Mouse (Mus musculus): ENCODE data around the gene Cbx6. TPM values are rescaled to one million over a fixed set of nuclear protein-coding genes. Genes with fewer than 3 reads are reported as not detected.
"Not testable (repeated sequence)": the region's sequence is repeated elsewhere in the genome, so short reads cannot be mapped to it uniquely, and the experiment has no call there.

Cbx6 gene
- polyA plus RNA-seq, 1 experiment from 2014 or later = 50.4 TPM

GRCm38 (mm10) chr15:79828366-79829035 lies 6.0 kb downstream of the Cbx6 start:
- WGBS = 58% methylated on average over 46 of the region's 46 CpGs

GRCm38 (mm10) chr15:79827778-79828210 lies 6.7 kb downstream of the Cbx6 start:
- no peak overlapping the region for H3K27ac ChIP-seq
- no peak overlapping the region for H3K4me3 ChIP-seq (replicated peaks)
- H3K9me3 ChIP-seq (replicated peaks) = no peaks in the 10 kb centered on the region
- H3K4me2 ChIP-seq = no peak overlapping the region
- 81% methylated on average over 11 of the region's 11 CpGs for WGBS
- peaks cover 80% of the 10 kb centered on the region for H3K4me1 ChIP-seq
- no peak for ATAC-seq (replicated peaks; ENCODE audit: low FRiP score)
- H3K27me3 ChIP-seq = no peaks in the 10 kb centered on the region
- no peak overlapping the region for H3K9ac ChIP-seq
- peaks cover 49% of the 10 kb centered on the region for H3K36me3 ChIP-seq

More at GRCm38 (mm10) chr15:79828366-79829035, 6.0 kb downstream of the Cbx6 start:
- no peak for ATAC-seq (replicated peaks; ENCODE audit: low FRiP score)
- Histone ChIP-seq H3K4me3 (replicated peaks) (peak overlapping the region; percentile 24), H3K9ac (no peak overlapping the region), H3K9me3 (replicated peaks) (no peaks in the 10 kb centered on the region), H3K4me2 (peak overlapping the region; percentile 51), H3K27ac (peak overlapping the region; percentile 49; the same call in 1 of the 2 replicates), H3K4me1 (peaks cover 83% of the 10 kb centered on the region), H3K27me3 (no peaks in the 10 kb centered on the region), H3K36me3 (peaks cover 42% of the 10 kb centered on the region)

- 87% methylated on average over 14 of the region's 14 CpGs for WGBS
Observed at GRCm38 (mm10) chr15:79827061-79827777, 7.3 kb downstream of the Cbx6 start.

GRCm38 (mm10) chr15:79826221-79826935 lies 8.1 kb downstream of the Cbx6 start:
- H3K4me1 ChIP-seq = peaks cover 71% of the 10 kb centered on the region
- H3K4me2 ChIP-seq = no peak overlapping the region
- H3K27me3 ChIP-seq = no peaks in the 10 kb centered on the region
- no peak for ATAC-seq (replicated peaks; ENCODE audit: low FRiP score)
- no peak overlapping the region for H3K27ac ChIP-seq
- no peaks in the 10 kb centered on the region for H3K9me3 ChIP-seq (replicated peaks)
- peaks cover 46% of the 10 kb centered on the region for H3K36me3 ChIP-seq
- no peak overlapping the region for H3K4me3 ChIP-seq (replicated peaks)
- no peak overlapping the region for H3K9ac ChIP-seq
- WGBS = 81% methylated on average over 9 of the region's 9 CpGs

More at GRCm38 (mm10) chr15:79827061-79827777, 7.3 kb downstream of the Cbx6 start:
- Histone ChIP-seq H3K9me3 (replicated peaks) (no peaks in the 10 kb centered on the region), H3K4me1 (peaks cover 79% of the 10 kb centered on the region), H3K9ac (no peak overlapping the region), H3K4me2 (no peak overlapping the region), H3K4me3 (replicated peaks) (no peak overlapping the region), H3K27ac (no peak overlapping the region), H3K27me3 (no peaks in the 10 kb centered on the region), H3K36me3 (peaks cover 51% of the 10 kb centered on the region)
- ATAC-seq (replicated peaks; ENCODE audit: low FRiP score) = no peak

- no peak for ATAC-seq (replicated peaks; ENCODE audit: low FRiP score)
- Histone ChIP-seq H3K36me3 (peaks cover 43% of the 10 kb centered on the region), H3K27me3 (no peaks in the 10 kb centered on the region), H3K9ac (no peak overlapping the region), H3K4me3 (replicated peaks) (no peak overlapping the region), H3K9me3 (replicated peaks) (no peaks in the 10 kb centered on the region), H3K4me1 (peaks cover 63% of the 10 kb centered on the region), H3K27ac (no peak overlapping the region), H3K4me2 (no peak overlapping the region)
- WGBS = 68% methylated on average over 14 of the region's 14 CpGs
Observed at GRCm38 (mm10) chr15:79825146-79825825, 9.2 kb downstream of the Cbx6 start.

GRCm38 (mm10) chr15:79823588-79824280 lies 10.8 kb downstream of the Cbx6 start:
- Histone ChIP-seq H3K9ac (no peak overlapping the region), H3K4me3 (replicated peaks) (no peak overlapping the region), H3K27ac (no peak overlapping the region), H3K36me3 (peaks cover 40% of the 10 kb centered on the region), H3K4me1 (peaks cover 47% of the 10 kb centered on the region), H3K27me3 (no peaks in the 10 kb centered on the region), H3K4me2 (no peak overlapping the region), H3K9me3 (replicated peaks) (no peaks in the 10 kb centered on the region)
- 64% methylated on average over 19 of the region's 19 CpGs for WGBS
- no peak; the same call in 1 of the 2 replicates for ATAC-seq (replicated peaks; ENCODE audit: low FRiP score)

DNA sequence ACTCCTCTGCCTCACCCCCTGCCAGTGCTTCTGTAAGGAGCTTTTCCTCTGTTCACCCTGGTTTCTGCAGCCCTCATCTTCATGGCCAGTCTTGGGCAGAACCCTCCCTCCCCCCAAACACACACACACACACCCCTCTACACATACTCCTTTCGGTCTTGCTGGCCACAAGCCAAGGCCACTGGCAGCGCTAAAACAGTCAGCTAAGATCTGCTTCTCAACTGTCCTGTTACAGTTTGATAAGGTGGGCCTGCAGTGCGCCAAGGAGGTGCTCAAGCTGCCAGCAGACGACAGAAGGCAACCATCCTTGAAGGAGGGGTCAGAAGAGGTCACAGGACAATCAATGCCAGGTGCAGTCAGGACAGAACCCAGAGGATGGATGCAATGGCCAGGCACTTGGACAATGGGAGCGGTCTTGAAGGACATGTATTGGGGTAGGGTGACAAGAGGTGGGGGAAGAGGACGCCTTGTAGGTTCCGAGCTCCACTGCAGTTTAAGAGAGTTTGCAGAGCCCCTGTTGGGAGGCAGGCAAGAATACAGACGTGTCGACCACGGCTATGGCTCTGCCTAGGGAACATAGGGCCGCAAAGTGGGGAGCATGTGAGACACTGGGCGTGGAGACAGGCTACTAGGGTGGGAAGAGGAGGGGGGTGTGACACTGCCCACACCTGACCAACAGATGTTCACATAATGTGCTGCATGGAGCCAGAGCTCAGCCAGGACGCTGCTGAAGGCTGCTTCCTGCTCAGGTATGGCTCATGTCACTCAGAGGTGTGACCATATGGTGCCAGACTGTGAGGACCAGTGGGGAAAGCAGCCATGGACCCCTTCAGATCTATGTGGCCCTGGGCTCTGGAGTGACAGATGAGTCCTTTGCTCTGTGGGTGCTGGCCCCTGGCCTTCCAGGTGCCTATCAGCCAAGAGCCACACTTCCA lies 12.0 kb downstream of the Cbx6 start:
- Histone ChIP-seq H3K27me3 (no peaks in the 10 kb centered on the region), H3K27ac (no peak overlapping the region), H3K4me2 (no peak overlapping the region), H3K4me1 (peaks cover 36% of the 10 kb centered on the region), H3K36me3 (peaks cover 29% of the 10 kb centered on the region), H3K4me3 (replicated peaks) (no peak overlapping the region), H3K9ac (no peak overlapping the region), H3K9me3 (replicated peaks) (no peaks in the 10 kb centered on the region)
- WGBS = 55% methylated on average over 13 of the region's 13 CpGs
- ATAC-seq (replicated peaks; ENCODE audit: low FRiP score) = no peak; the same call in 1 of the 2 replicates

DNA sequence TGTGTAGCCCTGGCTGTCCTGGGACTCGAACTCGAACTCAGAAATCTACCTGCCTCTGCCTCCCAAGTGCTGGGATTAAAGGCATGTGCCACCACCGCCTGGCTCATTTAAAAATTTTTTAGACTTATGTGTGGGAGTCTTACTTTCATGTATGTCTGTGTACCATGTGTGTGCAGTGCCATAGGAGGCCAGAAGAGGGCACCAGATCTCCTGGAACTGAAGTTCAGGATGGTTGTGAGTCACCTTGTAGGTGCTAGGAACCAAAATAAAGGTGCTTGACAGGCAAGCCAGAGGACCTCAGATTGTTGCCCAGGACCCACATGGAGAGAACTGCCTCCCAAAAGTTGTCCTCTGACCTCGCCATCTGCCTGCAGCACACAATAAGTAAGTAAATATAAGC lies 16.2 kb downstream of the Cbx6 start:
- Histone ChIP-seq H3K4me1 (peaks cover 7% of the 10 kb centered on the region), H3K27me3 (no peaks in the 10 kb centered on the region), H3K36me3 (peaks cover 7% of the 10 kb centered on the region), H3K9me3 (replicated peaks) (no peaks in the 10 kb centered on the region), H3K27ac (no peak overlapping the region), H3K4me2 (no peak overlapping the region), H3K9ac (no peak overlapping the region), H3K4me3 (replicated peaks) (no peak overlapping the region)
- 86% methylated on average over 4 of the region's 4 CpGs for WGBS
- ATAC-seq (replicated peaks; ENCODE audit: low FRiP score) = no peak

GRCm38 (mm10) chr15:79813666-79814258 lies 20.7 kb downstream of the Cbx6 start:
- no peak for ATAC-seq (replicated peaks; ENCODE audit: low FRiP score)
- Histone ChIP-seq H3K4me3 (replicated peaks) (no peak overlapping the region), H3K36me3 (no peaks in the 10 kb centered on the region), H3K9ac (no peak overlapping the region), H3K4me1 (no peaks in the 10 kb centered on the region), H3K9me3 (replicated peaks) (no peaks in the 10 kb centered on the region), H3K4me2 (no peak overlapping the region), H3K27me3 (peaks cover 19% of the 10 kb centered on the region), H3K27ac (no peak overlapping the region)
- 38% methylated on average over 8 of the region's 8 CpGs for WGBS

DNA sequence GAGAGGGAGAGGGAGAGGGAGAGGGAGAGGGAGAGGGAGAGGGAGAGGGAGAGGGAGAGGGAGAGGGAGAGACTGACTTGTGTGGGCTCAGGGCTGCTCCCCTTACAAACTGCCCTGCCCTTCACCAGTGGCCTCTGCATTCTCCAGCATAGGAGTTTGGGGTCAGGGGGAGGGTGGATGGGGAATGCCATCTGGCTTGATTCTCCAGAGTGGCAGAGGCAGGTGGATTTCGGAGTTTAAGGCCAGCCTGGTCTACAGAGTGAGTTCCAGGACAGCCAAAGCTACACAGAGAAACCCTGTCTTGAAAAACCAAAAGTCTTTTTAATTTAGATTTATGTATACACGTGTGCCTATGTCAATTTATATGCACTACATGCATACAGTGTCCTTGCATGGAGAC lies 21.6 kb downstream of the Cbx6 start:
- not testable (repeated sequence) for H3K27ac ChIP-seq; H3K9ac ChIP-seq; H3K4me3 ChIP-seq (replicated peaks); H3K4me1 ChIP-seq; H3K36me3 ChIP-seq; H3K4me2 ChIP-seq; H3K9me3 ChIP-seq (replicated peaks); ATAC-seq (replicated peaks; ENCODE audit: low FRiP score)
- 67% methylated on average over 2 of the region's 2 CpGs for WGBS
- peaks cover 29% of the 10 kb centered on the region for H3K27me3 ChIP-seq
